Mouse (Mus musculus) Patski (cell line): ENCODE data around the gene S1pr4. TPM values are rescaled to one million over a fixed set of nuclear protein-coding genes. Genes with fewer than 3 reads are reported as not detected.

ENCODE experiments used
- ATAC-seq: fragments of 100-300 bp; one replicate; pipeline ENCODE4 v1.8.0; 2021
- CTCF ChIA-PET: fragments of 350-600 bp; sonication (Branson Sonifier 250); formaldehyde crosslinking; loops from one replicate; lab custom pipeline; 2022; ENCODE audit warnings: inconsistent platforms; lab: Charles Lee
- POLR2A ChIA-PET: fragments of 350-600 bp; sonication (Branson Sonifier 250); formaldehyde crosslinking; loops from one replicate; lab custom pipeline; 2022; ENCODE audit warnings: antibody characterized with exemption, inconsistent platforms; lab: Charles Lee
- DNase-seq: peaks from one replicate; pipeline ENCODE4 v3.0.0-alpha.2; 2011; ENCODE audit warnings: low read depth, low spot score
- H3K27me3 ChIP-seq: fragments of 371-371 bp; one replicate; pipeline ENCODE4 v1.5.1; 2021
- CTCF ChIP-seq: fragments of 100-300 bp; IDR thresholded peaks from one replicate; pipeline ENCODE4 v1.5.1; 2021
- in situ Hi-C: fragments of 300-500 bp; cut with MboI; formaldehyde crosslinking; loops from 3 replicates; pipeline ENCODE4 v1.11.1; 2018; ENCODE audit warnings: low pct_unique_long_range_greater_than_20kb, mixed read lengths
- polyA plus RNA-seq: library from polyadenylated mRNA; unstranded; gene quantifications from one replicate; pipeline ENCODE4 v1.2.3, GENCODE M21; 2021

S1pr4 gene
- polyA plus RNA-seq, 1 experiment from 2014 or later, result 0.03 TPM

DNA sequence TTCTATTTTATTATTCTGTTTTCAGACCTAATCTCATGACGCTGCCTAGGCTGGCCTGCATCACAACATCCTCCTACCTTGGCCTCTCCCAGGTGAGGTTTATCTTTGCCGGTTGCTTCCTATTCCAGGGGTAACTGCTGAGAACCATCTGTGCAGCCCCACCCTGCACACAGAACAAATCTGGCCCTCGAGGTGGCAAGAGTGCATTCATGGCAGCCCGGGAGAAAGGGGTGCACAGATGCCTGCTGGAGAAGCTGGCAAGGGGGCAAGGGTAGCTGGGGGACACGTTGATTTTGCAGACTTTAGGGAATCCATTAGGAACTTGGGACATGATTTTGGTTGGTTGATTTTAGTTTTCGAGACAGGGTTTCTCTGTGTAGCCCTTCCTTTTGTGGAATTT, 41.7 kb downstream of the S1pr4 start:
- peaks cover 13% of the 10 kb centered on the region for H3K27me3 ChIP-seq
- ChIA-PET CTCF (no interaction called here), POLR2A (no interaction called here)
- TF ChIP-seq CTCF, result no peak
- ATAC-seq (no peak), DNase-seq (no peak)
- in situ Hi-C loops, result no loop called here

DNA sequence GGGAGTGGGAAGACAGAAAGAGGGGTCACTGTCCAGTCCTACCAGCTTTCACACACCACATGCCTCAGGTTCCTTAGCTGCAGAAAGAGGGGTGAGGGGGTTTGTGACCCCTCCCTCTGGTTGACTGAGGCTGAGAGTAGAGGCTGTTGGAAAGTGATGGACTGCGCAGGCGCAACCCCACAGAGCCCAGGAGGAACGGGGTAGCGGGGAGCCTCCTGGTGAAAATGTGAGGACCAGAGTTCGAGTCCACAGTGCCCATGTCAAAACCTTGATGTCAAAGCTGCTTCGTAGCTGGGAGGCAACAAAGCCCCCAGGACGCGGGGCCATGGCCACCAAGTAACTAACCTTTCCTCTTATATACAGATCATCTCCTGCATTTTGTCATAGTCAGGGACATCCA, 42.3 kb downstream of the S1pr4 start:
- H3K27me3 ChIP-seq, result peaks cover 7% of the 10 kb centered on the region
- ChIA-PET POLR2A (no interaction called here), CTCF (no interaction called here)

DNA sequence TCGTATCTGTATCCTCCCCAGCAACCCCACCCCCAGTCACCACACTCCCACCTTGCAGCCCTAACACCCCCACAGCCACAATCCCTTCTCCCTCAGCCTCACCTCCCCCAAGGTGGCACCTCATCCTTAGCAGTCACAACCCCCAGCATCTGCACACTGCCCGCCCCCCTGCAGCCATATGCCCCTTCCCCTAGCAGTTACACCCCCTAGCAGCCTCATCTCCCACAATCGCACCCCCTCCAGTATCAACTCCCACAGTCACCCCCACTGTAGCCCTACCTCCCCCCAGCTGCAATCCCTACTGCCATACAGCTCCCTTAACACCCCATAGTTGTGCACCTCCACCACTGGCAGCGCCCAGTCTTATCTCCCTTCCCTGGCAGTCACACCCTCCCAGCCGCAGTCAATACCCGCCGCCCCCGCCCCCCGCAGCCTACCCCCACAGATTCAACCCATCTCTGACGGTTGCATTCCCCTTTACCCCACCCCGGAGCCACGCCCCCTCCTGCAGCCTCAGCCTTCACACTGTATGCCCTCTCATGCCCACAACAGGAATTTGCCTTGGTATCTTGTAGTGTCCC, 42.9 kb downstream of the S1pr4 start:
- ATAC-seq, result no peak
- ChIA-PET POLR2A (no interaction called here), CTCF (no interaction called here)
- peaks cover 5% of the 10 kb centered on the region for H3K27me3 ChIP-seq
- no peak for TF ChIP-seq CTCF
- in situ Hi-C loops, result no loop called here
- no peak for DNase-seq

More for the DNA sequence above, 42.3 kb downstream of the S1pr4 start:
- DNase-seq (no peak), ATAC-seq (no peak)
- in situ Hi-C loops, result no loop called here
- no peak for TF ChIP-seq CTCF

DNA sequence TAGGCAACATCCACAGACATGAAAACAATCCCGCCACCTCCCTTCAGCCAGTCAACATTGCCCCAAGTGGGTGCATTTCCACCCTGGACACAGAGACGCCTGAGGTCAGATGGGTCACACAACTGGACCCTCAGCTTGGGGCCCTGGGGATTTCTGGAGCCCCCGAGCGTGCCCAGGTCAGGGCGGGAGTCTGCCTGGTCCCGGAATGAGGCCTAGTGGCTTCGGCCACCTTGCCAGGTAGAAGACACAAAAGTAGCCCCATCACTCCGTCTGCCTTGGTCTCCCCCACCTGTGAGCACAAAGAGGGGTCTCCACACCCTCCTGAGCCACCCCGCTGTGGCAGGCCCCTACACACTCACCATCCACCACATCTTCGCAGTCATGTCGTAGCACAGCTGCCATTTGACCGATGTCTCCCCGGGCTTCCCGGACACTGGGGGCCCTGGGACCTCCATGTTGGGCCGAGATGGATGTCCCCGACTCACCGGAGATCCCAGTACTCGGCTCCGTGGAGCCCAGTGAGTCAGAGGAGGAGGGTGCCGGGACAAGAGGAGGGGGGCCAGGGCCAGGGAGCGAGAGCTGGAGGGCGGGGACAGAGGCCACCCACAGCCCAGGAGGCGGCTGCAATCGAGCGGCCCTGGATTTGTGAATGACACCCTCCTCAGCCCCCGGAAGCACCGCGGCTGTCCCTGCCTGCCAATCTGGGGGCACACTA, 44.6 kb downstream of the S1pr4 start, which contains the start of gene Nfic:
Nfic (minus strand) TSS at position 455 of the 715 bp plus-strand sequence.
- TF ChIP-seq CTCF, result no peak
- in situ Hi-C loops, result no loop called here
- DNase-seq (no peak), ATAC-seq (no peak)
- ChIA-PET CTCF (no interaction called here), POLR2A (no interaction called here)
- H3K27me3 ChIP-seq, result peaks cover 3% of the 10 kb centered on the region

DNA sequence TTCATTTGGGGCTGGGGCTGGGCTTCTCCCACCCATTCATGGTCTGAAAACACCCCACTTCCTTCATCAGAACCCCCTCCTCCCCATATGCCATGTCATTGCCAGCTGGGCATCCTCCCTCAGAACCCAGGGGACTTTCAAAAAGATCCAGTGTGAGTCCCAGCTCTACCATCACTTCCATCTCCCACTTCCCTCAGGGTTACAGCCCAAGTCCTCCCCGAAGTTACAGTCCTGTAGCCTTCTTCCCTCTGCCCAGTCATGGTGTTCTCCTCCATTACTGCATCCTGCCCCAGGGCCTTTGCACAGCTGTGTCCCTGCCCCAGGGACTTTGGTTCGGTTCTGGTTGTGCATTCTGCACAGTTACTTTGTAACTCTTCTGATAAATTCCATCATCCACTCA, 45.8 kb downstream of the S1pr4 start:
- H3K27me3 ChIP-seq, result peaks cover 3% of the 10 kb centered on the region
- in situ Hi-C loops, result loop anchor here (5.0 kb wide), 1 partner anchor 167 kb away; no protein-coding TSS in a partner anchor
- POLR2A ChIA-PET, result no interaction called here
- CTCF ChIA-PET, result no interaction called here
- no peak for TF ChIP-seq CTCF
- ATAC-seq (no peak), DNase-seq (no peak)

DNA sequence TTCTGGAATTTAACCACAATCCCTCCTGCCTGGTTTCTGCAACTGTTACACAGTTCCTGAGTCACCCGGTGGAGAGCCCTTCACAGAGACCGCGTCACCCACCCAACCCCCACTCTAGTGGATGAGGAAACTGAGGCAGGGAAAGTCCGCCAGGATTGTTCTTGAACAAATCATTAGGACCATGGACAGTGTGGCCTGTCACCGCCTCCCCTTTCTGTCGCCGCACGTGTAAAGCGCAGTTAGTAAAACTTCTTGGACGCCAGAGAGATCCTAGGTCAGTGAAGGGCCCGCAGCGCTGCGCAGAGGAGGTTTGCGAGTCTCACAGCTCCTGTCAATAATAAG, 47.0 kb downstream of the S1pr4 start:
- no peak for TF ChIP-seq CTCF
- in situ Hi-C loops, result loop anchor here (5.0 kb wide), 1 partner anchor 166 kb away; no protein-coding TSS in a partner anchor
- peaks cover 5% of the 10 kb centered on the region for H3K27me3 ChIP-seq
- ATAC-seq, result no peak
- POLR2A ChIA-PET, result interaction anchor here (1.1 kb wide), 1 partner anchor 75 kb away, joined by 4 read pairs; the partner anchor contains the start of gene Fzr1
- CTCF ChIA-PET, result interaction anchor here (1.2 to 4.0 kb wide), 2 partner anchors 48 to 58 kb away, joined by 4 to 24 read pairs; partner anchors contain the start of gene Smim24
- no peak for DNase-seq

DNA sequence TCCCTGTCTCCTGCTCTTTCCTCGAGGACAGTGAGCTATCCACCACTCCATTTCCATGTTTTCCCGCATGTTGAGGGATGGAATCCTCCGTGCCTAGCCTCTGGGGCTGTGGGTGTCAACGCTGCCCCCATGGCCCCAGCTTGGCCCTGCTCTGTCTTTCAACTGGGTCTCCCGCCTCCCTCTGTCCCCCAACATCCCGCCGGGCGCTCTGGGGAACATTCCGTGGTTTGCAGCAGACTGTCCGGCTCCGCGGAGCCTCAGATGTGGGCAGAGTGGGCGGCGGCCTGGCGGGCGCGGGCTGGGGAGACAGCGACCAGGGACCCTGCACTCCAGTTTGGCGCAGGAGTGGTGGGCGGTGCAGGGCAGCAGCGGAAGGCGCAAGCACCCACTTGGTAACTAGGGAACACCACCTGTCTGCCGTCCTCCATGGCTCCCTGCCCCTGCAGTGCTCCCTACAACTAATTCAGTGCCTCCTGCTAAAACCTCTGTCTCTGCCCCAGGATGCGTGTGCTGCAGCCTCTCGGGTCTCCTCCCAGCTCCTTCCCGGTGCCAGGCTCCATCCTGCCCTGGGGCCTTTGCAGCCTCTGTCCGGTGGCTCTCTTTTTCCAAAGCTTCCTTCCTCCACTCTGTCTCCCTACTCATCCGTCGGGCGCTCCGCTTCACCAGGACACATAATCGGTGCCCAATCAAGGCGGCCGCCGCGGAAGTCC, 47.5 kb downstream of the S1pr4 start:
- ATAC-seq, result peak; percentile 67
- in situ Hi-C loops, result loop anchor here (5.0 kb wide), 1 partner anchor 165 kb away; no protein-coding TSS in a partner anchor
- CTCF ChIA-PET, result interaction anchor here (0.9 to 4.0 kb wide), 6 partner anchors 13 to 91 kb away, joined by 3 to 24 read pairs (median 8); partner anchors contain the start of genes Dohh, Gm48551, Gm48552 and Smim24

DNA sequence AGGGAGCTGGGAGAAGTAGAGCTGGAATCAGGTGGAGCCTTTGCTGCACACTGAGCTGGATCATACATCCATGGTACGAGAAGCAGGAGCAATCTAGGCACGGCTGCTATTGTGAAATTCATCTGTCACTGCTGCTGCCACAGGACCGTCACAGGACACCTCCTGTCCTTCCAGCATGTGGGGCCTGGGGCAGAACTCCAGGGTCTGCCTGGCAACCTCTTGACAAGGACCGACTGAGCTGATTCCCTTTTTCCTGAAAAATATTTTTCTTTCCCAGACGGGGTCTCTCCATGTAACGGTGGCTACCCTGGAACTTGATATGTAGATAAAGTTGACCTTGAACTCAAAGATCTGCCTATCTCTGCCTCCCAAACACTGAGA, 48.6 kb downstream of the S1pr4 start:
- ChIA-PET CTCF (interaction anchor here (0.8 to 4.0 kb wide), 7 partner anchors 9 to 92 kb away, joined by 3 to 24 read pairs (median 8); partner anchors contain the start of genes Celf5, Dohh, Gm48551 and Gm48552), POLR2A (interaction anchor here (1.2 kb wide), 1 partner anchor 62 kb away, joined by 3 read pairs; no protein-coding TSS in a partner anchor)
- in situ Hi-C loops, result loop anchor here (5.0 kb wide), 1 partner anchor 164 kb away; no protein-coding TSS in a partner anchor
- DNase-seq (no peak), ATAC-seq (no peak)
- peaks cover 6% of the 10 kb centered on the region for H3K27me3 ChIP-seq
- no peak for TF ChIP-seq CTCF

More for the DNA sequence above, 47.5 kb downstream of the S1pr4 start:
- TF ChIP-seq CTCF, result no peak
- DNase-seq, result no peak
- POLR2A ChIA-PET, result interaction anchor here (1.1 kb wide), 1 partner anchor 74 kb away, joined by 4 read pairs; the partner anchor contains the start of gene Fzr1
- H3K27me3 ChIP-seq, result peaks cover 6% of the 10 kb centered on the region

DNA sequence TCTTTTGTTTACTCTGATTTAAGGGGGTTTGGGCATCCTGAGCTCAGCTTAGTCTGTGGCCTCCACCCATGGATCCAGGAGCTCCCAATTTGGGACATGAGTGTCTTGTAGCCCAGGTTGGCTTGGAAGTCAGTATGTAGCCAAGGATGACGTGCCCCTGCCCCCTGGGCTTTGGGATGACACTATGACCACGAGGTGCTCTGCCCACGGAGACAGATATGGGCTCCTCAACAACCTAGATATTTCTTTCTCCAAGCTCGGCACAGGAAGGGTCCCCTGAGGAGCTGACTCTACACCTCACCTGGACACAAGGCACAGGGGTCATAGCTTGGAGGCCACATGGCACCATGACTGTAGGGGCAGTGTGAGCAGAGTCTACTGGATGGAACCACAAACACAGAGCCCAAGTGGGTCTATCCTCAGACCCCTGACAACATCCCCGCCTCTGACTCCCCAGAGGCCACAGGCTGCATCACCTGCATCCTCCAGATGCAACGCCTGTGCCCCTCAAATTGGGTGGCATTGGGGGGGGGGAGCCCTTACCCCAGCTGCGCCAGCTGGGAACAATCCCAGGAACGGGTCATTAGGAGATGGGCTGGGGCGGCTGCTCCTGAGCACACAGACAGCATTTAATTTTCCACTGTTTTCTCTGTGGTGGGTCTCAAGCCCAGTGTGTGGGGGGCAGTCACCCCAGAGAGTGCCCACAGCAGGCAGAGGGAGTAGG, 49.1 kb downstream of the S1pr4 start:
- POLR2A ChIA-PET, result interaction anchor here (1.0 to 1.2 kb wide), 2 partner anchors 61 to 94 kb away, joined by 3 read pairs; partner anchors contain the start of gene Gna11
- DNase-seq, result no peak
- CTCF ChIA-PET, result interaction anchor here (0.8 to 4.0 kb wide), 13 partner anchors 8 to 70 kb away, joined by 3 to 24 read pairs (median 4); partner anchors contain the start of genes Celf5, Dohh, Gm48551 and Gm48552
- H3K27me3 ChIP-seq, result peaks cover 6% of the 10 kb centered on the region
- ATAC-seq, result no peak
- in situ Hi-C loops, result loop anchor here (5.0 kb wide), 1 partner anchor 164 kb away; no protein-coding TSS in a partner anchor
- no peak for TF ChIP-seq CTCF
